Mouse (Mus musculus) limb, embryonic 11.5 days (tissue): ENCODE data around the gene Mgat3. TPM values are rescaled to one million over a fixed set of nuclear protein-coding genes. Genes with fewer than 3 reads are reported as not detected.

Experiments used
- polyA plus RNA-seq: library from polyadenylated mRNA; unstranded; fragments of >200 nt; fragmentation: Nextera tagmentation; extraction: Ambion mirVana; gene quantifications from 2 replicates; pipeline ENCODE4 v1.2.1, GENCODE M21; 2014

Mgat3 gene
- polyA plus RNA-seq, 1 experiment from 2014 or later, result 6.5 TPM

Other genes with a start within 250 kb of the Mgat3 start
- 0.97 and 1.4 TPM in 2 replicates for gene Cbx7, start 202.6 kb upstream of the Mgat3 start, polyA plus RNA-seq
- 1.6 and 2.4 TPM in 2 replicates for gene Pdgfb, start 158.7 kb upstream of the Mgat3 start, polyA plus RNA-seq
- 3.0 and 4.1 TPM in 2 replicates for gene Syngr1, start 82.4 kb upstream of the Mgat3 start, polyA plus RNA-seq
- 1,283 and 1,338 TPM in 2 replicates for gene Rpl3, start 81.9 kb upstream of the Mgat3 start, polyA plus RNA-seq
- gene Tab1, start 40.6 kb upstream of the Mgat3 start, polyA plus RNA-seq, result 35.4 and 35.5 TPM in 2 replicates
- gene Mief1, start 60.3 kb downstream of the Mgat3 start, polyA plus RNA-seq, result 33.8 and 36.7 TPM in 2 replicates
- gene AC140267.1, start 62.1 kb downstream of the Mgat3 start, polyA plus RNA-seq, result not detected in 2 replicates
- 110 and 125 TPM in 2 replicates for gene Atf4, start 81.5 kb downstream of the Mgat3 start, polyA plus RNA-seq
- 74.7 and 79.0 TPM in 2 replicates for gene Rps19bp1, start 90.6 kb downstream of the Mgat3 start, polyA plus RNA-seq
- gene Cacna1i, start 113.5 kb downstream of the Mgat3 start, polyA plus RNA-seq, result 0.01 TPM in 1 of 2 replicates, not detected in the other